Mouse (Mus musculus) urinary bladder, postnatal 36 days (tissue): ENCODE data around the gene Gm20388.

Source experiments
- DNase-seq, 2 experiments: peaks; one replicate each; pipeline ENCODE4 v3.0.0; 2022; ENCODE audit warnings: low spot score in 2 of 2, mixed read lengths in 1 of 2

Gene Gm20388

DNA sequence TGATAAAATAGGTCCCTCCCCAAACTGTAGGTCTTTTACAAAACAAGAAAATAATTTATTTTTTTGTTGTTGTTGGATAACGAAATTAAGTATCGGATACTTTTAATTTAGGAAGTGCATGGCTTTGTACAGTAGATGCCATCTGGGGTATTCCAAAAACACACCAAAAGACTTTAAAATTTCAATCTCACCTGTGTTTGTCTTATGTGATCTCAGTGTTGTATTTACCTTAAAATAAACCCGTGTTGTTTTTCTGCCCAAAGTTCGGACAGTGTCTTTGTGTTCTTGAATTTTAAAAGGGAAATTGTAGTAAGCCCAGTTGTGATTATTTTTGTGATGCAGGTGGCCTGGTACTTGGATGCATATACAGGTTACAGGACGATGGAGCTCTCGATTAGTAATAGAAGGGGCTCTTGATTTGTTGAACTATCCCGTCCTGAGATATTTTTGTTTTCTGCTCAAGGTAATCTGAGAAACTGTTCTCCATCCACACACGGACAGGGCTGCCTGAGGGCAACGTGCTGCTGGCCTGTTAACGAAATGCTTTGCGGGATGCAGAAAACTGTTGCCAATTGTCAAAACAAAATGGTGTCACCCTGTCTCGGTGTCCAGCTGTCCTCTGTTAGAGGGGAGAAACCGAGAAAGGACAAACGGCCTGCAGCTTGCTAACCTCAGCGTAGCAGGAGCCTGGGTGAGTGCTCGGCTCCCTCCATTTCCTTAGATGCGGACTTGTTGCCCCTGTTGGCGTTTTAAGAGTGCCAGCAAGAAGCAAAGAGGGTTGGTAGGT is 1208.2 kb downstream of the Gm20388 start:
- DNase-seq = no peak

DNA sequence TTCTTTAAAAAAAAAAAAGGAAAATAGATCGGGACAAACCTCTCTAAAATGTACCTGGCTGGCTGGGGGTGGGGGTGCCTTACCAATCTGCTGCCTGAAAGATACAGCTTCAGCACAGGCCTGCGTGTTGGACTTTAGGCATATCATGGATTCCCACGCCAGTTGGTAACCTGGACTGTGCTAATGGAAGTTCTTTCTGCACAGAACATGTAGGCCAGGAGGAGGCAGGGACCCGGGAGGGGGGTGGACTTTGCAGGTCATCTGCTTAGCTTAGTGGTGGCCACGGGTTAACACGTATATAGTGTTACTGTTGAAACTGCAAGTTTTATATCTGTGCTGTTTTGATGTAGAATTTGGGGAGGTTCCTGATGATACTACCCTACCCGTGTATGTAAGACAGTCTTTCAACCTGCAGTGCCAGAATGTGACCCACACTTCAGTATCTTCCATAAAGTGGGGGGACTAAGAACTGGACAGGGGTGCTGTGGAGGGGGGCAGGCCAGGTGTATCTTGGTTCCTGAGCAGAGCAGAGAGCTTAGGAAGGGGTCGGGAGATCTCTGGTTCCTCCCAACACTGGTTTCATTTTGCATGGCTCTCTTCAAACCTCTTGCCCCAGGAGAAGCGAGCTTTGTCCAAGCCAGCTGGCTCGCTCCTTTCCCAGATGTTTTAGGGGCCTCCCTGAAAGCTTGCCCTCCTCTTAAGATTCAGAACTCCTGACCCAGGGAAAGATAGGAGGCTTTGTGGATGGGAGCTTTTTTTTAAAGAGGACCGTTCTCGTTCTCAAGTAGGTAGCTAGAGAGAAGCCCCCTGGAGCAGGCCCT is 1209.2 kb downstream of the Gm20388 start:
- no peak for DNase-seq

DNA sequence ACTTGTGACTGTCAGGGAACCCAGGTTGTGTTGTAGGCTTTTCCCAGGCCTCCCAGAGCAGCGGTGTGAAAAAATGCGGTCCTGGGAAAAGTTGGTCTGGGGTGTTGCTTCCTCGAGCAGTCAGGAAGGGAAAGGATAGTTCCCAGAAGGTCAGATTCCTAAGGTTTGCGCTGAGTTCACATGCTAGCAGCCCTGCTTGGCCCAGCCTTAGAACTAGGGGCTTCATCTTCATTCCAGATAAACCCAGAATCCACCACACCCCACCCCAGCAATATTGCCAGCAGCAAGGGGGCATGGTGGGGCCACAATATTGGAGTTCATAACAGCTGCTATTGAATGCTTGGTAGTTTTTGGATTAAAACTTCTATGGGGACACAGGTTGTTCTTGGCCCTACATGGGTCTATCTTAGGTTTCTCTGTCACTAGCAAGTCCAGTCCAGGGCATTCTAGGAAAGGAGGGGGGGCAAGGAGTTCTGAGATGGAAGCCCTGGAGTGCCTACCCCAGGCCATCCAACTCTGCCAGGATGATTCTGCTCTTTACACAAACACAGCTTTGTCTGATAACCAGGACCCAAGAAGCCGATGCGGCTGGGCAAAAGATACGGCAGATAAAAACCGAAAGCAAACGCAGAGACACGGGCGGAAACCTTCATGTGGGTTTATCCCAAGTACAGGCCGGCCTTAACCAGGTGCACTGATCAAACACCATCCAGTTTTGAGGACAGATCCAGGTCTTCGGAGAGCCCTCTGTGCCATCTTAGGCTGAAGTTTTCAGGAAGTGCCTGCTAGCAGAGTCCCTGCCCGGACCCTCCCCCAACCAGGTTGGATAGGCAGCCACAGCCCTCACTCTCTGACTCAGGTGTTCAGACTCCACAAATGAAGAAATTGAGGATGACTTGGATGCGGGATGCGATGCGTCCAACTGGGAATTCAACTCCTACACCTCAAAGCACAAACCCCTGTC is 1210.1 kb downstream of the Gm20388 start:
- DNase-seq = no peak

DNA sequence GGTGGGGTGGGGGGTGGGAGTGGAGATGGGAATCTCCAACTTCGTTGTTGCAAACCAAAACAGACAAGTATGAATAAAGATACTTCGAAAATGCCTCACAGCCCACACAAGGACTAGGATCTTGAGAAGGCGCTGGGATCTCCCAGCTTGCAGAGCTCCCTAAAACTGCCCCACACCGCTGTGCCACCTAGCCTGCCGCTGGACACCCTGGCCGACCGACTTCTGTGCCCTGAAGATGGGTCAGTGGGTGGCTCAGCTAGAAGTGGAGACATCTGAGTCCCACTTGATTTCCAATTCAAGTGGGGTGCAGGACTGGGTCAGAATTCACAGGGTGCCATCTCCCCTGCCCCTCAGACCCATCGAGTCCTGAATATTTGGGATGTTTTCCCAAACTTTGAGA is 1211.1 kb downstream of the Gm20388 start:
- DNase-seq = no peak

DNA sequence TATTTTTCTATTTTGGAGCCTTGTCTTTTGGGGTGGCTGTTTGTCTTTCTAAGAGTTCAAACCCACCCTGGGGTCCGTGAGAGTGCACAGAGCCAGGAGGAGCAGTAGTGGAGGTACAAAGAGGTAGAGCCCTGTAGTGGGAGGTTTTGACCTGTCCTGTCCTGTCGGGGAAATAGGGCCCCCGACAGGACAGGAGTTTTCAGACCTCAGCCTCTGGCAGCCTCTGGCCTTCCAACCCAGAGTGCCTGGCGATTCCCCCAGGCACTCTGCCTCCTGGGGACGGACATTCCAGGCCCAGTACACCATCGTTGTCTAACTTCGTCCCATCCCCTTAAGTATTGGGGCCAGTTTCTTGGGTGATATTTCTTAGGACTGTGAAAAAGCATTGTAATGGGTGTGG is 1211.7 kb downstream of the Gm20388 start:
- DNase-seq = no peak

DNA sequence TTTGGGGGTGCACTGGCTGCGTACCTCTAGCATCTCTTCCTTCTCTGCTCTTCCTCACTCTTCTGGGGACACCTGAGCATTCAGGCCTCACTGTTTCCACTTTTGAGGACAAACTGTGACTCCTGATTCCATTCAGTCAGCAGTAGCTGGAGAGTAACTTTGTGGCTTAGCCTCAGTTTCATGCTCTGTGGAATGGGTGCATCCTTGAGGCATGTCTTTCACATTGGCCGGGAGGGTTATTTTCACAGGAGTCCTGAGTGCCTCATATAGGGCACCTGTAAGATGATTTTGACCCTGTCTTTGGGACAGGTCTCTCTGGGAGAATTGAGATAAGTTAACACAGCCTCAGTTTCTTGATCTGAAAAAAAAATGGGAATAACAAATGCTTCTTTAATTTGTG is 1212.5 kb downstream of the Gm20388 start:
- no peak for DNase-seq

DNA sequence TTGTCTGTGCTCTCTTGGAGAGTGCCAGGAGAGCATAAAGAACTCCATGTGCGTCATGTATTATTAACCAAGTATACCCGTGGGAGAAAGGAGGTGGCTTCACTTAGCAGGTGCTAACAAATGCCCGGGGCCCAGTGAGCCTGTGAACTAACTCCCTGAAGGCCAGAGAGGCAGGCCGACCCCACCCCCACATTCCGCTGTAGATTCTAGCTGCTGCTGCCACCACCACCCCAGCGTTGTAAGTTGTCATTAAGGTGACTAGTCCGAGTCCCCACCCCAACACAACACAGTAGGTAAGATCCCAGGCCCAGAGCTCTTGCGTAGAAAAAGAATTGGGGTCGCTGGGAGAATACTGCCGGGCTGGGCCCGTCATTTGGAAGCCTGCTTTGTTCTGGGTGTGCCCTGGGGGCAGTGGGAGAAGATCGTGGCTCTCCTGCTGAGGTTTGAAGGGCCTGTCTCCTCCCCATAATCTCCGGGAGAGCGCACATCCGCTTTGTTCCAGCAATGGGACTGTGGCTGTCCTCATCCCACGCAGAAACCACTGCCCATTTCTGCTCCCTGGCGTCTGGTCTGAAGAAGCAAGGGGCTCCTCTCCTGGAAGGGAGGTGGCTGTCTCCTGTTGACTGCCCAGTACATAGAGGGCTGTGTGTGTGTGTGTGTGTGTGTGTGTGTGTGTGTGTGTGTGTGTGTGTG is 1214.1 kb downstream of the Gm20388 start:
- no peak for DNase-seq

DNA sequence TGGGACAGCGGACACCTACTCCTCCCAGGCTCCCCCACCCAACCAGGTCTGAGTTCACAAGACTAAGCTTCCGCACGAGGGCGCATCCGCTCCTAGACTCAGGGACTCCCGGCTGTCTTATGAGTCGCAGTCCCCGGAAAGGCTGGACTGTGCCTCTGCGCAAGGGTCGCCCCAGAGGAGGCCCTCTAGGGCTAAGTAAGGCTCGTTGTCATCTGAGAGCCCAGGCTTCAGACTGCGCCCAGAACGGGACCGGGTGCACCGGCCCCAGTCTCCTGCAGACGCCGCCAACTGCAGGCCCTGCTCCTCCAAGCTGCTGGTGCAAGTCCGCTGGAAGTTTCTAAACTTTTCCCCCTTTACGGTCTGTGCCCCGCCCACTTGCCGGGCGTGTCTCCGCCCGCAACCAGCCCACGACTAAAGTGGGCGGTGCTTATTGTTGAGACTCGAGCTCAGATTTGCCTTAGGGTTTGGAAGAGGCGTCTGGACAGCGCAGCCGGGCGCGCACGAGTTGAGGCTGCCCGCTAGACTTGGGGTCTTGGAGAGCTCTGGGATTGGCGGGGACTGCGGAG is 1214.8 kb downstream of the Gm20388 start:
- DNase-seq = peak; percentile 52 to 77

DNA sequence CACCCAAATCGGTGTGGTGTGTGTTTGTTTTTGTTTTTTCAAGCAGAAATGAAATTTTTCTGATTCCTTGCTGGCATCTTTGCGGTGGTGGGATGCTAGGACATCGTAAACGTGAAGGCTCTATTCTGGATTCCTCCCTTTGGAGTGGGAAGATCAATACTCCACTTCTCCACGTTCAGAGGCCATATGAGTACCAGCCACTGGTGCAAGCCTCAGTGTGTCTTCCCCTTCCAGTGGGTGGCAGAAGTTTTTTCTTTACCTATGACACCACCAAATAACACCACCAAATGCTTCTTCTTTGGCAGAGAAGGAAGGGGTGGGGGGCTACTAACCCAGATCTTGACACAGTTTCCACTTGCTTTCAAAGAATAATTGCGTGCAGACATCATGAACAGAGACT is 1215.5 kb downstream of the Gm20388 start:
- DNase-seq = no peak

DNA sequence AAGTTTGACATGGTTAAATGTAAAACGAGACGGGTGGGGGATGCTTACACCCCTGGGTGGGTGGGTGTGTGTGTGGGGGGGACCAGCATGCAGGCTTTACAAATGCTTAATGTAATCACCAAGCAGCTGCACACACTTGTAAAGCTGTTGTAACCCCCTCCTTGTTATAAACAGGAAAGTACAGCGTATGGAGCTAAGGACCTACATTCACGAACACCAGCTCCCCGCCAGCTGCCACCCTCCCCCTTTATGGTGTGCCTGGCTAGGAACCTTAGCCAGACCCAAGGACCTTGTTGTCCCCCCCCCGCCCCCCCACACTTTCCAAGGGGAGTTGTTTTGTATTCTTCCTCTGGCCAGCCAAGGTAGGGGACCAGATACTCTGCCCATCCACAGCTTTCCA is 1216.1 kb downstream of the Gm20388 start:
- DNase-seq = no peak

DNA sequence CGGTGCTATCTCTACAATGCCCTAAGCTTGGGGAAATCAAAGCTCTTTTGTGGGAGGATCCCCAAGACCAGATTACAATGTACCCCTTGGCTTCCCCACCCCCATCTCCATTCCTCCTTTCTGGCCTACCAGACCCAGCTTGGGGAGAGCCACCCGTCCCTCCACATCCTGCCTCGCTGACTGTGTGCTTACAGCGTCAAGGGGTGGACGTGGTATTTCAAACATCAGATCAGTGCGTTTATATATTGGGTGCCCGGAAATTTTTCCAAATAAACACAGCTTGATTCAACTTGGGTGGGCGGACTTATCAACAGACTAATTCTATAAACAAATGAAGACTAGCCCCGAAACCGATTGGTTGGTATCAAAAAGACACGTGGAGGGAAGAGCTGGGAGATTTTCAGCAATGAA is 1216.7 kb downstream of the Gm20388 start:
- DNase-seq = no peak

DNA sequence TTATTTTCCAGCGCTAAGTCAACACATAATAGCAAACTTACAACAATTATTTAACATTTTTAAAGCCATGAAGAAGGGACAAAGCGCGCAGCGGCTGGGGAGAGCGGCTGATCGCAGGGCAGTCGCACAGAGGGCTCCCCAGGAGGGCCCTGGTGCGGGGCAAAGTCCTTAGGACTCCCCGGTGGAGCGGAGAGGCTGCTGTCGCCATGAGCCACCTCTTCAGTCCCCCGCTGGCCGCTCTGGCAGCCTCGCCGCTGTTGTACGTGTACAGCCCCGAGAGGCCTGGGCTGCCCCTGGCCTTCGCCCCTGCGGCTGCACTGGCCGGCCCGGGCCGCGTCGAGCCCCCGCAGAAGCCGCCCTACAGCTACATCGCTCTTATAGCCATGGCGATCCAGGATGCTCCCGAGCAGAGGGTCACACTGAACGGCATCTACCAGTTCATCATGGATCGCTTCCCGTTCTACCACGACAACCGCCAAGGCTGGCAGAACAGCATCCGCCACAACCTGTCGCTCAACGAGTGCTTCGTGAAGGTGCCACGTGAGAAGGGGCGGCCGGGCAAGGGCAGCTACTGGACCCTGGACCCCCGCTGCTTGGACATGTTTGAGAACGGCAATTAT is 1217.2 kb downstream of the Gm20388 start, which contains the start of gene Foxl1:
Foxl1 (plus strand) TSS at position 185 of the 620 bp plus-strand sequence.
- no peak for DNase-seq

DNA sequence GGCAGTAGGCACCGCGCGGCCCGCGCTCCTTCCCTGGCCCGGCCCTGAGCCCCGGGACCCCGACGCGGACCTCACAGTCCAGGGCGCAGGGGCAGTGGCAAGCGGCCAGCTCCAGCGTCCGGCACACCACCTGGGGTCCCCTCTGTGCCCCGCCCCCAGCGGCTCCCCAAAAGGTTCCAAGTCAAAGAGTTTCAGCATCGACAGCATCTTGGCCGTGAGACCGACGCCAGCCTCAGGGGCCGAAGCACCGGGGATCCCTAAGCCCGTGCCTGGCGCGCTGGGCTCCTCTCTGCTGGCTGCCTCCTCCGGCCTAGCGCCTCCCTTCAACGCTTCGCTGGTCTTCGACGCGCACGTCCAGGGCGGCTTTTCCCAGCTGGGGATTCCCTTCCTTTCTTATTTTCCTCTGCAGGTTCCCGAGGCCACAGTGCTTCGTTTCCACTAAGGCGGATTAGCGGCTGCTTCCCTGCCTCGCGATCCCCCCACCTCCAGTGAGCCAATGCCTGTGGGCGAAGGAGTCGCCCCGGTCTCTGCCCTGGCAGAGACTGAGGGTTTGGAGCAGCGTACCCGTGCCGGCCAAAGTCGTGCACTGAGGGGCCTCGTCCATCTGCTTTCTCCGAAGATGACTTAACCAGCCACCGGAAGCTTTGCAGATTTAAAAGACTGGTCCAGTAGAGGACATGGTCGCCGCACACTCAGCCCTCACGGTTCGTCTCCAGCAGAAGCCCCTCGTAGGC is 1218.1 kb downstream of the Gm20388 start:
- DNase-seq = no peak

DNA sequence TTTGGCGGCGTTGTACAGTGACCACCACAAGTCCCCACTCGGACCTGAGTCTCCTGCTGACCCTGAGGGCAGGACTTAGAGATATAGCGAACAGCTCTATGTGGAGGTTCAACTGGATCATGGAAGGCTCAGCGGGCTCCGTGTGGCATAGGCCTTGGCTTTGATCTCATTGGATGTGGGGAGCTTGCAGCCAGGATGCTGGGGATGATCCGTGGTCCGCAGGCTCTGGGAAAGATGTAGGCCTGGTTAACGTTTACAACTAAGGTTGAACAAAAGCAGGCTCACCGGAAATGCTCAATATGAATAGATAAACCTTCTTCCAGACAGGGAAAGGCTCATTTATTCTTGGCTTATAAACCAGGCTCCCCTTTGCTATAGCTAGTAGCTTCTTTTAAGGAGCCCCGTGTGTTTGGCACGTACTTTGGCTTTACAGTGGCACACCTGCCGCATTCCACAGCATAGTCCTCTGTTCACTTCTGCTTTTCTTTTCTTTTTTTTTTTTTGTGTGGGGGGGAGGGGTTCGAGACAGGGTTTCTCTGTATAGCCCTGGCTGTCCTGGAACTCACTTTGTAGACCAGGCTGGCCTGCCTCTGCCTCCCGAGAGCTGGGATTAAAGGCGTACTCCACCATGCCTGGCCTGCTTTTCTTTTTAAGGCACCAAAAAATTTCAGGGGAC is 1218.8 kb downstream of the Gm20388 start:
- no peak for DNase-seq

DNA sequence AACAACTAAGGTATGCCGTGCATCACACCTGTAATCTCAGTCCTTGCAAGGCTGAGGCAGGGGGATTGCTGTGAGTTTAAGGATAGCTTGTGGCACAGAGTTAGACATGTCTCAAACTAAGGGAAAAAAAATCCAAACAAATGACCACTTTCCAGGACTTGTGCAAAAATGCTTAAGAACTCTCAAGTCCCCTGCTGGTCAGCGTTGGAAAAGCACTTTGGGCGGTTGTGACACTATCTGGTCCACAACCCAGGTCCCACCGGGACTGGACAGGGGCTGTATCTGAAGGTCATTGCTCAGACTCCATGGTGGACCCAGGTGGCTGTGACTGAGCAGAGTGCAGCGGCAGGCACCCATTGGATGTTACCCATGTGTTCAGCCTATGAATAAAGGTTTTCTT is 1219.9 kb downstream of the Gm20388 start:
- no peak for DNase-seq

DNA sequence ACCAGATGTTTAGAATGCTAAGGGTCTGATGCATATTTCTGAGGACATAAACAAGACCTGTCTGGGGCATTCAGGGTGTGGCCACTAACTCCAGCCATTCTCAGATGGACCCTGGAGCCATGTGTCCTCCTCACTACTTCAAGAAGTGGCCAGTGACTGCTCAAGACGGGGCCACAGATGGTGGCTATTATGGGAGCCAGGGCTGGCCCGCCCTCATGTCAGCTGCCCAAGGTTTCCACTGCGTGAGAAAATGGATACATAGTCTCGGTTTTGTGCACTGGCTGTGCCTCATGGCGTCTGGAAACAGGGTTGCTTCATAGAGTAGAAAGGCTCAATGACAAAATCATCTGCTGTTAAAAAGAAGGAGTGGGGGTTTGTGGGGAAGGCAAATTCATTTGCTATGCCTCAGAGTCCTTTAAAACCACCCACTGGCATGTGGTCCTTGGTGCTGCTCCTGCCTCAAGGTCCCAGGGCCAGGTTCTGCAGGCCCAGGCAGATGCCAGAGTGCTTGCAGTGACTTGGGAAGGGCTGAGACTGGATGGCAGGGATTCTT is 1222.4 kb downstream of the Gm20388 start:
- DNase-seq = no peak

DNA sequence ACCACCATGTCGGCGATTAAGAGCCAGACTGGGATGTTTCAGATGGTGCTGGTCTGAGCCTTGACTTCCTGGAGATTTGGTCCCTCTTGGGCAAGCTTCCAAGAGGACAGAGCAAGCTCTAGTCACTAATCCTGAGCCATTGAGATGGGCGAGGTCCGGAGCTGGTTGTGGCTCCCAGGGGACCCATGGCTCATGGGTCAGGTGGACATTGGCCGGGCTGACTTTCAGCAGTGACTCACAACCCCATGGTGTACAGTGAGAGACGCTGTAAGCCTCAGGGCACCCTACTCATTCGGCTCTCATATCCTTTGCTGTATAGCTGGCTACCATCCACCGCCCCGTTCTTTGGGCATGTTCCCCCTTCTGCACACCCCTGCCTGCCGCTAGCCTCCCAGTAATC is 1223.5 kb downstream of the Gm20388 start:
- DNase-seq = no peak

DNA sequence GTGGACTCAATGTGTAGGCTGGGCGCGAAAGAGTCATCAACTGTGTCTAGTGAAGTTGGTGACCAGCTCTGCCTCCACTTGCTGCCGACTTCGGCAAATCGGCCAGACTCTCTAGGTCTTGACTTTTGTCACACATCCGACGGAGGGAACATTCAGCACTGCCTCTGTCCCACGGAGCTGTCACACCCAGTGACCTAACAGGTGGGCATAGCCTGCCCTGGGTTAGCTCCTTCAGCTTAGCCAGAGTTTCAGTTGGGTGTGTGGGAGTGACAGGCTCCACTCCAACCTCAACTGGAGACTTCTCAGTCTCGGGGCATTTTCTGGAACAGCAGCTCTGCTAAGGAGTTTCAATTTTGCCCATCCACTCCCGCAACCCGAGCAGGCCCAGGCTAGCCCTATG is 1223.9 kb downstream of the Gm20388 start:
- no peak for DNase-seq

DNA sequence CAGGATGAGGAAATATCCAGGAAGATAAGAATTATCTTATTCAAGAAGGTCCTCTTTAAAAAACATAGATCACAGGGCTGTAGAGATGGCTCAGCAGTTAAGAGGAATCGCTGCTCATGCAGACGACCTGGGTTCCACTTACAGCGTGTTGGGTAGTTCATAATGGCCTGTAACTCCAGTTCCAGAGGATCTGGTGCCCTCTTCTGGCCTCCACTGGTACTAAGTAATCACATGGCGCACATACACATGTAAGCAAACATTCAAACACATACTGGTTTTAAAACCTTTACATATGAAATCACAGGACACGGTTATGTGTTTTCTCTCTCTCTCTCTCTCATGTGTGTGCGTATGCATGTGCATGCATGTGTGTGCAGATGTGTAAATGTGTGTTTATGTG is 1226.2 kb downstream of the Gm20388 start:
- no peak for DNase-seq
